Mouse (Mus musculus) MEL (cell line): Measurements from ENCODE around the gene Gm10944. TPM values are rescaled to one million over a fixed set of nuclear protein-coding genes. Genes with fewer than 3 reads are reported as not detected.

Source experiments
- DNase-seq: peaks from one replicate; pipeline ENCODE4 v3.0.0; 2011; ENCODE audit warnings: low read depth, low spot score
- H3K27ac ChIP-seq: 2 replicates; pipeline ENCODE4 v1.5.1; 2012; ENCODE audit warnings: low read depth, mild to moderate bottlenecking, control low read depth, low read length, moderate library complexity; ENCODE audit not compliant: control insufficient read depth
- H3K27me3 ChIP-seq, 2 experiments: fragments of 150-350 bp in 1 of 2; sonication (generic) in 1 of 2; 2 replicates each; pipeline ENCODE4 v1.6.1; 2012; ENCODE audit warnings: low read length in 2 of 2, mild to moderate bottlenecking in 2 of 2, improper control_type of control experiment in 1 of 2, moderate library complexity in 1 of 2; ENCODE audit not compliant: insufficient read depth in 2 of 2, control insufficient read depth in 1 of 2
- H3K36me3 ChIP-seq, 2 experiments: 2 replicates each; pipeline ENCODE4 v1.6.1; 2012 to 2014; ENCODE audit warnings: low read length in 2 of 2, improper control_type of control experiment in 1 of 2, inconsistent platforms in 1 of 2, mild to moderate bottlenecking in 1 of 2; ENCODE audit not compliant: insufficient read depth in 2 of 2, control insufficient read depth in 1 of 2
- H3K4me1 ChIP-seq, 2 experiments: fragments of 150-350 bp in 1 of 2; sonication (generic) in 1 of 2; 2 replicates each; pipeline ENCODE4 v1.6.1; 2012; ENCODE audit warnings: low read length in 2 of 2, improper control_type of control experiment in 1 of 2, mild to moderate bottlenecking in 1 of 2; ENCODE audit not compliant: insufficient read depth in 2 of 2, control insufficient read depth in 1 of 2
- H3K4me3 ChIP-seq, 2 experiments: fragments of 150-350 bp in 1 of 2; sonication (generic) in 1 of 2; 2 replicates each; pipeline ENCODE4 v1.5.1; 2012; ENCODE audit warnings: low read depth in 2 of 2, low read length in 2 of 2, mild to moderate bottlenecking in 2 of 2, moderate library complexity in 2 of 2, control low read depth in 1 of 2, improper control_type of control experiment in 1 of 2; ENCODE audit not compliant: control insufficient read depth in 1 of 2, insufficient read depth in 1 of 2
- H3K79me2 ChIP-seq: 2 replicates; pipeline ENCODE4 v1.6.1; 2012; ENCODE audit warnings: mild to moderate bottlenecking, low read length, moderate library complexity; ENCODE audit not compliant: control insufficient read depth, poor library complexity, insufficient read depth
- H3K9ac ChIP-seq: 2 replicates; pipeline ENCODE4 v1.6.1; 2012; ENCODE audit warnings: low read depth, mild to moderate bottlenecking, control low read depth, low read length, moderate library complexity; ENCODE audit not compliant: control insufficient read depth, poor library complexity, severe bottlenecking
- H3K9me3 ChIP-seq: fragments of 150-350 bp; sonication (generic); replicated peaks from 2 replicates; pipeline ENCODE4 v1.6.1; 2012; ENCODE audit warnings: mild to moderate bottlenecking, low read length, improper control_type of control experiment, moderate library complexity; ENCODE audit not compliant: insufficient read depth
- BHLHE40 ChIP-seq: IDR thresholded peaks from 2 replicates; pipeline ENCODE4 v1.6.1; 2012; ENCODE audit warnings: low read depth, mild to moderate bottlenecking, inconsistent platforms, low read length, improper control_type of control experiment, borderline replicate concordance
- CHD1 ChIP-seq: IDR thresholded peaks from 2 replicates; pipeline ENCODE4 v1.6.1; 2012; ENCODE audit warnings: low read depth, mild to moderate bottlenecking, inconsistent platforms, low read length, improper control_type of control experiment
- CHD2 ChIP-seq: IDR thresholded peaks from 2 replicates; pipeline ENCODE4 v1.6.1; 2011; ENCODE audit warnings: low read length, improper control_type of control experiment
- CTCF ChIP-seq, 3 experiments: IDR thresholded peaks in 2 of 3; conservative IDR thresholded peaks in 1 of 3; 2 replicates each; pipeline ENCODE4 v1.5.1; 2011 to 2012; ENCODE audit warnings: low read length in 3 of 3, low read depth in 2 of 3, mild to moderate bottlenecking in 2 of 3, improper control_type of control experiment in 1 of 3, inconsistent platforms in 1 of 3, mixed read lengths in 1 of 3, moderate library complexity in 1 of 3; ENCODE audit not compliant: control insufficient read depth in 1 of 3, insufficient read depth in 1 of 3, poor library complexity in 1 of 3, severe bottlenecking in 1 of 3
- ELF1 ChIP-seq: IDR thresholded peaks from 2 replicates; pipeline ENCODE4 v1.6.1; 2014; ENCODE audit warnings: low read depth, mild to moderate bottlenecking, inconsistent platforms, low read length, improper control_type of control experiment, moderate library complexity
- ETS1 ChIP-seq: IDR thresholded peaks from 2 replicates; pipeline ENCODE4 v1.6.1; 2012; ENCODE audit warnings: low read depth, mild to moderate bottlenecking, inconsistent platforms, low read length, improper control_type of control experiment, moderate library complexity
- GABPA ChIP-seq: IDR thresholded peaks from 2 replicates; pipeline ENCODE4 v1.6.1; 2012; ENCODE audit warnings: low read depth, mild to moderate bottlenecking, inconsistent platforms, low read length, improper control_type of control experiment, moderate library complexity
- HCFC1 ChIP-seq: IDR thresholded peaks from 2 replicates; pipeline ENCODE4 v1.6.1; 2012; ENCODE audit warnings: low read depth, mild to moderate bottlenecking, inconsistent platforms, low read length, improper control_type of control experiment, moderate library complexity
- JUND ChIP-seq: IDR thresholded peaks from 2 replicates; pipeline ENCODE4 v1.6.1; 2011; ENCODE audit warnings: low read depth, mild to moderate bottlenecking, improper control_type of control experiment, low read length
- KAT2A ChIP-seq: conservative IDR thresholded peaks from 2 replicates; pipeline ENCODE4 v1.6.1; 2012; ENCODE audit warnings: low read depth, low read length, improper control_type of control experiment, inconsistent platforms
- MAFK ChIP-seq: IDR thresholded peaks from 2 replicates; pipeline ENCODE4 v1.6.1; 2011; ENCODE audit warnings: low read depth, mild to moderate bottlenecking, low read length, improper control_type of control experiment, borderline replicate concordance
- MEF2A ChIP-seq: IDR thresholded peaks from 2 replicates; pipeline ENCODE4 v1.6.1; 2014; ENCODE audit warnings: low read depth, mild to moderate bottlenecking, inconsistent platforms, low read length, improper control_type of control experiment; ENCODE audit not compliant: poor library complexity, insufficient replicate concordance, severe bottlenecking; ENCODE audit errors: extremely low read depth
- MXI1 ChIP-seq: IDR thresholded peaks from 2 replicates; pipeline ENCODE4 v1.6.1; 2011; ENCODE audit warnings: mild to moderate bottlenecking, low read depth, low read length, improper control_type of control experiment
- MYB ChIP-seq: IDR thresholded peaks from 2 replicates; pipeline ENCODE4 v1.6.1; 2011; ENCODE audit warnings: mild to moderate bottlenecking, low read depth, low read length, improper control_type of control experiment
- MYC ChIP-seq: IDR thresholded peaks from 2 replicates; pipeline ENCODE4 v1.6.1; 2011; ENCODE audit warnings: low read depth, mild to moderate bottlenecking, low read length, improper control_type of control experiment, moderate library complexity
- NELFE ChIP-seq: IDR thresholded peaks from 2 replicates; pipeline ENCODE4 v1.6.1; 2011; ENCODE audit warnings: low read depth, low read length, improper control_type of control experiment
- NRF1 ChIP-seq: IDR thresholded peaks from 2 replicates; pipeline ENCODE4 v1.6.1; 2014; ENCODE audit warnings: low read depth, mild to moderate bottlenecking, inconsistent platforms, low read length, improper control_type of control experiment, moderate library complexity; ENCODE audit not compliant: poor library complexity, insufficient read depth, severe bottlenecking
- POLR2A ChIP-seq, 2 experiments: IDR thresholded peaks; 2 replicates each; pipeline ENCODE4 v1.6.1; 2011 to 2012; ENCODE audit warnings: low read length in 2 of 2, mild to moderate bottlenecking in 2 of 2, control low read depth in 1 of 2, improper control_type of control experiment in 1 of 2, low read depth in 1 of 2, moderate library complexity in 1 of 2; ENCODE audit not compliant: control insufficient read depth in 1 of 2, insufficient read depth in 1 of 2, poor library complexity in 1 of 2
- POLR2AphosphoS2 ChIP-seq: IDR thresholded peaks from 2 replicates; pipeline ENCODE4 v1.6.1; 2011; ENCODE audit warnings: low read length, improper control_type of control experiment
- POLR2AphosphoS5 ChIP-seq: IDR thresholded peaks from 2 replicates; pipeline ENCODE4 v1.6.1; 2012; ENCODE audit warnings: low read depth, borderline replicate concordance, mild to moderate bottlenecking, inconsistent platforms, low read length, moderate library complexity, mixed read lengths
- RAD21 ChIP-seq: IDR thresholded peaks from 2 replicates; pipeline ENCODE4 v1.6.1; 2011; ENCODE audit warnings: mild to moderate bottlenecking, low read depth, low read length, improper control_type of control experiment
- RCOR1 ChIP-seq: IDR thresholded peaks from 2 replicates; pipeline ENCODE4 v1.6.1; 2012; ENCODE audit warnings: low read depth, mild to moderate bottlenecking, inconsistent platforms, low read length, improper control_type of control experiment
- SMC3 ChIP-seq: IDR thresholded peaks from 2 replicates; pipeline ENCODE4 v1.6.1; 2011; ENCODE audit warnings: low read depth, low read length, improper control_type of control experiment
- TCF12 ChIP-seq: IDR thresholded peaks from 2 replicates; pipeline ENCODE4 v1.6.1; 2014; ENCODE audit warnings: low read depth, mild to moderate bottlenecking, inconsistent platforms, low read length, improper control_type of control experiment, moderate library complexity
- USF2 ChIP-seq, 2 experiments: IDR thresholded peaks; 2 replicates each; pipeline ENCODE4 v1.6.1; 2011 to 2012; ENCODE audit warnings: improper control_type of control experiment in 2 of 2, low read length in 2 of 2, borderline replicate concordance in 1 of 2, inconsistent platforms in 1 of 2, low read depth in 1 of 2, mild to moderate bottlenecking in 1 of 2; ENCODE audit not compliant: insufficient read depth in 1 of 2
- ZKSCAN1 ChIP-seq: IDR thresholded peaks from 2 replicates; pipeline ENCODE4 v1.6.1; 2012; ENCODE audit warnings: low read depth, mild to moderate bottlenecking, inconsistent platforms, low read length, improper control_type of control experiment, moderate library complexity
- ZMIZ1 ChIP-seq: IDR thresholded peaks from 2 replicates; pipeline ENCODE4 v1.6.1; 2012; ENCODE audit warnings: low read depth, mild to moderate bottlenecking, inconsistent platforms, low read length, improper control_type of control experiment, moderate library complexity
- polyA plus RNA-seq, 2 experiments: library from polyadenylated mRNA; stranded (reverse) in 1 of 2; unstranded in 1 of 2; fragments of >175 nt in 1 of 2; fragments of >200 nt in 1 of 2; gene quantifications; 2 replicates each; pipeline versions ENCODE4 v1.2.1 to v1.2.4; 2012; ENCODE audit warnings: low replicate concordance in 2 of 2, low read depth in 1 of 2; ENCODE audit not compliant: insufficient read length in 2 of 2, insufficient read depth in 1 of 2, missing spikeins in 1 of 2
- total RNA-seq: library from RNA; depleted of rRNA; stranded (reverse); fragments of 300-350 nt; gene quantifications from 2 replicates; pipeline ENCODE4 v1.2.3, GENCODE M21; 2012

The Gm10944 gene
- total and polyA plus RNA-seq, 3 experiments: not detected

- H3K9me3 ChIP-seq: no peaks in the 10 kb centered on the region
- TF ChIP-seq HCFC1: no peak
- no peak for TF ChIP-seq GABPA
- TF ChIP-seq CTCF (IDR thresholded peaks at IDR 0.05 in 2 of 3, conservative IDR thresholded peaks at IDR 0.05 in 1 of 3; ENCODE audit: control insufficient read depth in 1 of 3, insufficient read depth in 1 of 3, low read depth in 2 of 3, low read length in 3 of 3, poor library complexity in 1 of 3, severe bottlenecking in 1 of 3): no peak
- no peak for TF ChIP-seq BHLHE40
- no peak for TF ChIP-seq NELFE
- no peak for TF ChIP-seq RCOR1
- no peak for TF ChIP-seq ETS1
- TF ChIP-seq CHD2: no peak
- TF ChIP-seq MXI1: no peak
- no peak for TF ChIP-seq POLR2A (IDR thresholded peaks at IDR 0.05; ENCODE audit: control insufficient read depth in 1 of 2, insufficient read depth in 1 of 2, low read depth in 1 of 2, low read length in 2 of 2, poor library complexity in 1 of 2)
- no peak for TF ChIP-seq POLR2AphosphoS5
- TF ChIP-seq KAT2A: no peak
- TF ChIP-seq POLR2AphosphoS2: no peak
- no peak for TF ChIP-seq ZMIZ1
- no peak for TF ChIP-seq CHD1
- TF ChIP-seq, all 39 proteins: peak for 0
- Histone ChIP-seq H3K27me3 (no peaks in the 10 kb centered on the region), H3K27ac (no peak overlapping the region), H3K9ac (no peak overlapping the region), H3K79me2 (no peaks in the 10 kb centered on the region), H3K4me3 (no peak overlapping the region), H3K4me1 (no peaks in the 10 kb centered on the region), H3K36me3 (no peaks in the 10 kb centered on the region)
- DNase-seq: no peak
Measured at GRCm38 (mm10) chr10:10656621-10657020, 24.5 kb upstream of the Gm10944 start.

GRCm38 (mm10) chr10:10659161-10659560 is 22.0 kb upstream of the Gm10944 start:
- no peak overlapping the region for H3K9ac ChIP-seq
- no peak for DNase-seq
- H3K27me3 ChIP-seq: no peaks in the 10 kb centered on the region
- TF ChIP-seq MYB (no peak), HCFC1 (no peak), NRF1 (no peak), MEF2A (no peak), POLR2A (IDR thresholded peaks at IDR 0.05; ENCODE audit: control insufficient read depth in 1 of 2, insufficient read depth in 1 of 2, low read depth in 1 of 2, low read length in 2 of 2, poor library complexity in 1 of 2) (no peak), ELF1 (no peak), POLR2AphosphoS5 (no peak), MAFK (no peak), ETS1 (no peak), JUND (no peak), USF2 (IDR thresholded peaks at IDR 0.05; ENCODE audit: borderline replicate concordance in 1 of 2, insufficient read depth in 1 of 2, low read depth in 1 of 2, low read length in 2 of 2) (no peak), SMC3 (no peak), GABPA (no peak), RAD21 (no peak), BHLHE40 (no peak), NELFE (no peak), MYC (no peak), MXI1 (no peak), TCF12 (no peak), ZKSCAN1 (no peak)
- no peaks in the 10 kb centered on the region for H3K4me1 ChIP-seq
- no peaks in the 10 kb centered on the region for H3K79me2 ChIP-seq
- no peak overlapping the region for H3K27ac ChIP-seq
- H3K4me3 ChIP-seq: no peak overlapping the region
- no peaks in the 10 kb centered on the region for H3K9me3 ChIP-seq
- no peaks in the 10 kb centered on the region for H3K36me3 ChIP-seq
